Mouse (Mus musculus): Measurements from ENCODE around the gene Araf.

DNA sequence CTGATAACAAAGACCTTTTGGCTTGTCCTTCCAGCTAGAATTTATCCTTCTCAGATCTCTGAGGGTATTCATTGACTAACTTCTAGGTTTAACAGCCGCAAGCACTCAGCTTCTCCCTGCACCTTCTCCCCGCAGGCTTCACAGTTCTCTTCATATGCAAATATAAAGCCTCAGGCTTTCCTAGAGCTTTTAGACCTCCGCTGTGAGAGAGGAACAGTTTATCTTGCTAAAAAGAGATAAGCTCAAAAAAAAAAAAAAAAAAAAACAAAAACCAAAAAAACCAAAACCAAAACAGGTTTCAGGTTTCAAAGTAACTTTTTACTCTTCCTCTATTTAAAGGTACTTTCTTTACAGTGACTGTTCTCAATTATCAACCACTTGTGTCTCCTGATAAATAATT is 5.2 kb upstream of the Araf start:
- TF ChIP-seq MAFK (IDR thresholded peaks at IDR 0.05; ENCODE audit: insufficient replicate concordance, low read length) (no peak), CTCF (conservative IDR thresholded peaks at IDR 0.05 in 1 of 2, IDR thresholded peaks at IDR 0.05 in 1 of 2; ENCODE audit: low read depth in 2 of 2, low read length in 2 of 2) (no peak), CHD2 (IDR thresholded peaks at IDR 0.05; ENCODE audit: low read length) (no peak)

Data from CH12.LX (cell line).